Mouse (Mus musculus) liver, embryonic 16.5 days (tissue): Measurements from ENCODE around the gene Usp16. TPM values are rescaled to one million over a fixed set of nuclear protein-coding genes. Genes with fewer than 3 reads are reported as not detected.

Source experiments
- ATAC-seq: fragments of 200-750 bp; cut with Nextera tagmentation; 2 replicates; pipeline ENCODE4 v1.8.0; 2017; ENCODE audit warnings: low read depth, mild to moderate bottlenecking, moderate number of reproducible peaks, moderate library complexity
- H3K27ac ChIP-seq: fragments of 300-500 bp; sonication (generic); 2 replicates; pipeline ENCODE4 v1.5.1; 2014; ENCODE audit warnings: mild to moderate bottlenecking, low read length
- H3K27me3 ChIP-seq: fragments of 300-500 bp; sonication (generic); 2 replicates; pipeline ENCODE4 v1.6.1; 2014; ENCODE audit warnings: low read depth, low read length, mixed read lengths; ENCODE audit not compliant: control insufficient read depth, insufficient read depth
- H3K36me3 ChIP-seq: fragments of 300-500 bp; sonication (generic); 2 replicates; pipeline ENCODE4 v1.6.1; 2014; ENCODE audit warnings: mild to moderate bottlenecking; ENCODE audit not compliant: control insufficient read depth, insufficient read depth
- H3K4me1 ChIP-seq: fragments of 300-500 bp; sonication (generic); 2 replicates; pipeline ENCODE4 v1.6.1; 2014; ENCODE audit warnings: low read depth, low read length, mixed read lengths; ENCODE audit not compliant: control insufficient read depth
- H3K4me2 ChIP-seq: fragments of 300-500 bp; sonication (generic); 2 replicates; pipeline ENCODE4 v1.6.1; 2014; ENCODE audit warnings: low read depth, low read length, mixed read lengths
- H3K4me3 ChIP-seq: fragments of 300-500 bp; sonication (generic); 2 replicates; pipeline ENCODE4 v1.5.1; 2014; ENCODE audit warnings: low read depth, mild to moderate bottlenecking, low read length
- H3K9ac ChIP-seq: fragments of 300-500 bp; sonication (generic); 2 replicates; pipeline ENCODE4 v1.6.1; 2014; ENCODE audit warnings: low read depth, low read length
- H3K9me3 ChIP-seq: fragments of 300-500 bp; sonication (generic); replicated peaks from 2 replicates; pipeline ENCODE4 v1.6.1; 2016; ENCODE audit warnings: low read length; ENCODE audit not compliant: control insufficient read depth
- WGBS: fragments of 180-500 bp; shearing (Covaris S2); extraction: QIAGEN DNeasy Blood & Tissue Kit; methylation state at CpG from one replicate; pipeline ENCODE4 v1.1.7; 2014; ENCODE audit not compliant: insufficient replicate concordance; 5-methylcytosine and 5-hydroxymethylcytosine counted together
- polyA plus RNA-seq: library from polyadenylated mRNA; unstranded; fragments of >200 nt; fragmentation: Nextera tagmentation; extraction: Ambion mirVana; gene quantifications from 2 replicates; pipeline ENCODE4 v1.2.1, GENCODE M21; 2015

Gene Usp16
- polyA plus RNA-seq, 1 experiment from 2014 or later, result 15.7 TPM

GRCm38 (mm10) chr16:87437096-87437495 lies 17.4 kb upstream of the Usp16 start:
- H3K9me3 ChIP-seq, result no peaks in the 10 kb centered on the region
- no peak overlapping the region for H3K4me3 ChIP-seq
- H3K36me3 ChIP-seq, result no peaks in the 10 kb centered on the region
- no peak for ATAC-seq
- H3K27me3 ChIP-seq, result no peaks in the 10 kb centered on the region
- H3K9ac ChIP-seq, result no peak overlapping the region
- no peak overlapping the region for H3K27ac ChIP-seq
- 85% methylated on average over 21 of the region's 21 CpGs for WGBS
- no peak overlapping the region for H3K4me2 ChIP-seq
- H3K4me1 ChIP-seq, result peaks cover 18% of the 10 kb centered on the region

- no peaks in the 10 kb centered on the region for H3K36me3 ChIP-seq
- H3K4me2 ChIP-seq, result no peak overlapping the region
- ATAC-seq, result no peak
- H3K4me3 ChIP-seq, result no peak overlapping the region
- no peak overlapping the region for H3K9ac ChIP-seq
- no peaks in the 10 kb centered on the region for H3K9me3 ChIP-seq
- H3K4me1 ChIP-seq, result peaks cover 15% of the 10 kb centered on the region
- H3K27ac ChIP-seq, result no peak overlapping the region
- no peaks in the 10 kb centered on the region for H3K27me3 ChIP-seq
- 72% methylated on average over 8 of the region's 8 CpGs for WGBS
Measured at GRCm38 (mm10) chr16:87438697-87439096, 15.8 kb upstream of the Usp16 start.

- Histone ChIP-seq H3K27me3 (no peaks in the 10 kb centered on the region), H3K4me3 (peak within 1 kb of the TSS; percentile 87), H3K9ac (peak within 1 kb of the TSS; percentile 91), H3K36me3 (no peaks in the 10 kb centered on the region), H3K27ac (peak within 1 kb of the TSS; percentile 87), H3K4me2 (peak within 1 kb of the TSS; percentile 66), H3K9me3 (no peaks in the 10 kb centered on the region), H3K4me1 (peaks cover 15% of the 10 kb centered on the region)
- peak; percentile 96 for ATAC-seq
- WGBS, result under 1% methylated on average over 38 of the region's 38 CpGs
Measured at GRCm38 (mm10) chr16:87440184-87440686, 14.3 kb upstream of the Usp16 start, which contains the start of gene Rwdd2b. TSS of gene Rwdd2b (minus strand) at chr16:87440573.

GRCm38 (mm10) chr16:87441089-87441488 lies 13.4 kb upstream of the Usp16 start:
- H3K36me3 ChIP-seq, result no peaks in the 10 kb centered on the region
- H3K4me2 ChIP-seq, result peak overlapping the region; percentile 66
- H3K4me3 ChIP-seq, result peak overlapping the region; percentile 87
- H3K4me1 ChIP-seq, result peaks cover 15% of the 10 kb centered on the region
- H3K27ac ChIP-seq, result peak overlapping the region; percentile 32; the same call in 1 of the 2 replicates
- no peaks in the 10 kb centered on the region for H3K9me3 ChIP-seq
- no peaks in the 10 kb centered on the region for H3K27me3 ChIP-seq
- ATAC-seq, result no peak
- peak overlapping the region; percentile 91 for H3K9ac ChIP-seq
- 7% methylated on average over 9 of the region's 9 CpGs for WGBS

- no peak overlapping the region for H3K27ac ChIP-seq
- H3K9ac ChIP-seq, result no peak overlapping the region
- peaks cover 15% of the 10 kb centered on the region for H3K4me1 ChIP-seq
- H3K27me3 ChIP-seq, result no peaks in the 10 kb centered on the region
- no peaks in the 10 kb centered on the region for H3K36me3 ChIP-seq
- H3K4me3 ChIP-seq, result no peak overlapping the region
- 50% methylated on average over 5 of the region's 5 CpGs for WGBS
- H3K9me3 ChIP-seq, result no peaks in the 10 kb centered on the region
- no peak overlapping the region for H3K4me2 ChIP-seq
- ATAC-seq, result no peak
Measured at GRCm38 (mm10) chr16:87442291-87442690, 12.2 kb upstream of the Usp16 start.

- H3K27ac ChIP-seq, result no peak overlapping the region
- H3K27me3 ChIP-seq, result no peaks in the 10 kb centered on the region
- no peak for ATAC-seq
Measured at GRCm38 (mm10) chr16:87443245-87443644, 11.3 kb upstream of the Usp16 start.

GRCm38 (mm10) chr16:87444071-87444470 lies 10.4 kb upstream of the Usp16 start:
- Histone ChIP-seq H3K9me3 (no peaks in the 10 kb centered on the region), H3K4me3 (no peak overlapping the region), H3K4me2 (no peak overlapping the region), H3K27me3 (no peaks in the 10 kb centered on the region), H3K27ac (no peak overlapping the region), H3K36me3 (no peaks in the 10 kb centered on the region), H3K4me1 (peaks cover 15% of the 10 kb centered on the region), H3K9ac (no peak overlapping the region)
- ATAC-seq, result no peak
- WGBS, result 28% methylated on average over 1 of the region's 1 CpGs

More at GRCm38 (mm10) chr16:87443245-87443644, 11.3 kb upstream of the Usp16 start:
- H3K4me1 ChIP-seq, result peaks cover 15% of the 10 kb centered on the region
- H3K4me3 ChIP-seq, result no peak overlapping the region
- no peak overlapping the region for H3K9ac ChIP-seq
- H3K36me3 ChIP-seq, result no peaks in the 10 kb centered on the region
- no peaks in the 10 kb centered on the region for H3K9me3 ChIP-seq
- H3K4me2 ChIP-seq, result no peak overlapping the region

GRCm38 (mm10) chr16:87445110-87445509 lies 9.4 kb upstream of the Usp16 start:
- Histone ChIP-seq H3K27ac (no peak overlapping the region), H3K4me2 (no peak overlapping the region), H3K36me3 (no peaks in the 10 kb centered on the region), H3K4me3 (no peak overlapping the region), H3K4me1 (peaks cover 9% of the 10 kb centered on the region), H3K9me3 (no peaks in the 10 kb centered on the region), H3K27me3 (no peaks in the 10 kb centered on the region), H3K9ac (no peak overlapping the region)
- no peak for ATAC-seq

- no peak overlapping the region for H3K4me2 ChIP-seq
- H3K4me3 ChIP-seq, result no peak overlapping the region
- no peaks in the 10 kb centered on the region for H3K36me3 ChIP-seq
- no peaks in the 10 kb centered on the region for H3K9me3 ChIP-seq
- H3K27ac ChIP-seq, result no peak overlapping the region
- ATAC-seq, result no peak
- H3K27me3 ChIP-seq, result no peaks in the 10 kb centered on the region
- WGBS, result 74% methylated on average over 3 of the region's 3 CpGs
- H3K4me1 ChIP-seq, result peaks cover 9% of the 10 kb centered on the region
- no peak overlapping the region for H3K9ac ChIP-seq
Measured at GRCm38 (mm10) chr16:87445528-87445927, 9.0 kb upstream of the Usp16 start.
